Comparison of ENCODE assay signal across 17 mouse cellular contexts in genomic region chr7:81379363-81379762, GRCm38 (mm10).
"Had no signal": no experiment of that assay in that cellular context is flagged by ENCODE, and none has a peak within 500 bp of the region (broad histone marks: within the 10 kb centered on the region; RNA-seq: fewer than 3 reads in every experiment).

No protein-coding gene starts in this region.

- DNase-seq: lung, adult 2 months; lung, postnatal 14 days; lung, postnatal 36 days; right cerebral cortex, postnatal 14 days; thymus, adult 18-20 months; thymus, postnatal 14 days; thymus, postnatal 36 days had no signal

- H3K4me1 ChIP-seq: lung, embryonic 15.5 days; megakaryocyte, embryonic 14.5 days; midbrain, embryonic 13.5 days; midbrain, embryonic 15.5 days; neural tube, embryonic 12.5 days; stomach, embryonic 15.5 days had no signal

- H3K27me3 ChIP-seq: lung, embryonic 15.5 days; midbrain, embryonic 13.5 days; midbrain, embryonic 15.5 days; neural tube, embryonic 12.5 days; stomach, embryonic 15.5 days had no signal

- H3K36me3 ChIP-seq: lung, embryonic 15.5 days; midbrain, embryonic 13.5 days; midbrain, embryonic 15.5 days; neural tube, embryonic 12.5 days; stomach, embryonic 15.5 days had no signal

- H3K4me2 ChIP-seq: lung, embryonic 15.5 days; midbrain, embryonic 11.5 days; midbrain, embryonic 13.5 days; midbrain, embryonic 15.5 days; neural tube, embryonic 12.5 days; stomach, embryonic 15.5 days had no signal

- H3K4me3 ChIP-seq: lung, embryonic 15.5 days; midbrain, embryonic 13.5 days; midbrain, embryonic 15.5 days; neural tube, embryonic 12.5 days; stomach, embryonic 15.5 days had no signal

- H3K27ac ChIP-seq: lung, embryonic 15.5 days; macrophage; midbrain, embryonic 13.5 days; midbrain, embryonic 15.5 days; neural tube, embryonic 12.5 days; stomach, embryonic 15.5 days; stomach, postnatal 0 days had no signal

- H3K9ac ChIP-seq: lung, embryonic 15.5 days; midbrain, embryonic 13.5 days; midbrain, embryonic 15.5 days; neural tube, embryonic 12.5 days; stomach, embryonic 15.5 days had no signal

- H3K9me3 ChIP-seq: lung, embryonic 15.5 days; megakaryocyte, embryonic 14.5 days; midbrain, embryonic 13.5 days; midbrain, embryonic 15.5 days; neural tube, embryonic 12.5 days; stomach, embryonic 15.5 days had no signal

- ATAC-seq: lung, postnatal 0 days; midbrain, embryonic 13.5 days; midbrain, embryonic 15.5 days had no signal
